Mouse (Mus musculus): ENCODE data around the gene Zbtb39. TPM values are rescaled to one million over a fixed set of nuclear protein-coding genes. Genes with fewer than 3 reads are reported as not detected.
"Not testable (repeated sequence)": the region's sequence is repeated elsewhere in the genome, so short reads cannot be mapped to it uniquely, and the experiment has no call there.

Zbtb39 gene
- polyA plus RNA-seq, 1 experiment from 2014 or later: 6.2 TPM

GRCm38 (mm10) chr10:127762926-127763325 lies 23.6 kb downstream of the Zbtb39 start:
- H3K4me3 ChIP-seq (replicated peaks); H3K27me3 ChIP-seq; H3K27ac ChIP-seq; H3K4me1 ChIP-seq; H3K36me3 ChIP-seq (replicated peaks); ATAC-seq (ENCODE audit: low FRiP score); H3K9ac ChIP-seq; H3K9me3 ChIP-seq; H3K4me2 ChIP-seq: not testable (repeated sequence)
- WGBS: 90% methylated on average over 10 of the region's 10 CpGs

GRCm38 (mm10) chr10:127763914-127764680 lies 24.8 kb downstream of the Zbtb39 start:
- no peak overlapping the region for H3K27ac ChIP-seq
- H3K4me1 ChIP-seq: no peaks in the 10 kb centered on the region
- H3K4me3 ChIP-seq (replicated peaks): no peak overlapping the region
- H3K36me3 ChIP-seq (replicated peaks): no peaks in the 10 kb centered on the region
- H3K9ac ChIP-seq: no peak overlapping the region
- 70% methylated on average over 12 of the region's 12 CpGs for WGBS
- H3K4me2 ChIP-seq: no peak overlapping the region
- ATAC-seq (ENCODE audit: low FRiP score): no peak
- no peaks in the 10 kb centered on the region for H3K27me3 ChIP-seq
- H3K9me3 ChIP-seq: no peaks in the 10 kb centered on the region

- ATAC-seq (ENCODE audit: low FRiP score): no peak
- H3K36me3 ChIP-seq (replicated peaks): no peaks in the 10 kb centered on the region
Observed at GRCm38 (mm10) chr10:127766564-127766963, 27.2 kb downstream of the Zbtb39 start.

GRCm38 (mm10) chr10:127776011-127776410 lies 36.7 kb downstream of the Zbtb39 start, which contains the start of gene Rdh9:
Gene Rdh9, plus strand, starts transcription at chr10:127776386.
- Histone ChIP-seq H3K9ac (no peak within 1 kb of the TSS), H3K27me3 (no peaks in the 10 kb centered on the region), H3K4me3 (replicated peaks) (no peak within 1 kb of the TSS), H3K9me3 (no peaks in the 10 kb centered on the region), H3K4me1 (no peaks in the 10 kb centered on the region), H3K27ac (no peak within 1 kb of the TSS), H3K4me2 (no peak within 1 kb of the TSS), H3K36me3 (replicated peaks) (no peaks in the 10 kb centered on the region)
- WGBS: 87% methylated on average over 2 of the region's 2 CpGs
- no peak for ATAC-seq (ENCODE audit: low FRiP score)

More at GRCm38 (mm10) chr10:127766564-127766963, 27.2 kb downstream of the Zbtb39 start:
- no peaks in the 10 kb centered on the region for H3K4me1 ChIP-seq
- H3K27me3 ChIP-seq: no peaks in the 10 kb centered on the region
- WGBS: 86% methylated on average over 1 of the region's 1 CpGs
- no peak overlapping the region for H3K27ac ChIP-seq
- no peaks in the 10 kb centered on the region for H3K9me3 ChIP-seq
- H3K4me3 ChIP-seq (replicated peaks): no peak overlapping the region
- H3K9ac ChIP-seq: no peak overlapping the region
- H3K4me2 ChIP-seq: no peak overlapping the region

GRCm38 (mm10) chr10:127782321-127782720 lies 43.0 kb downstream of the Zbtb39 start:
- 96% methylated on average over 17 of the region's 17 CpGs for WGBS
- not testable (repeated sequence) for H3K27ac ChIP-seq; H3K4me1 ChIP-seq; H3K9me3 ChIP-seq; ATAC-seq (ENCODE audit: low FRiP score); H3K36me3 ChIP-seq (replicated peaks); H3K27me3 ChIP-seq; H3K4me2 ChIP-seq; H3K9ac ChIP-seq; H3K4me3 ChIP-seq (replicated peaks)

DNA sequence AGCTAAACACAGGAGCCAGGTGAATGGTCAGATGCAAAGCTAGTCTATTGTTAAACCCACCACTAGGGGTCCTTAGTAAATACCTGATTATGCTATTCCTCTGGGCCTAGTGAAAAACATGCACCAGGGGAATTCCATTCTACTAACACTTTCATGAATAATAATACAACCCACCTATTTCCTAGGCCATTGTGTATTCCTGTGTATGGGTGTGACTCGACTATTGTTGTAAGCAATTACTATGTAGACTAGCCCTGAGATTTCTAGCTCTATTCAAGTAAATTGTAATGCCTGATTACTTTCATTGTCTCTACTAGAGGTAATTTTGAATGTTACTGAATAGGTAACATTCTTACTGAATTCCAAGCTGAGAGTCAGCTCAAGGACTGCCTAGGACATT lies 46.1 kb downstream of the Zbtb39 start:
- H3K9ac ChIP-seq; H3K27ac ChIP-seq; H3K36me3 ChIP-seq (replicated peaks); H3K27me3 ChIP-seq; H3K4me2 ChIP-seq; ATAC-seq (ENCODE audit: low FRiP score); H3K9me3 ChIP-seq; H3K4me1 ChIP-seq; H3K4me3 ChIP-seq (replicated peaks): not testable (repeated sequence)
- WGBS: 69% methylated on average over 1 of the region's 1 CpGs

Other genes with a start within 250 kb of the Zbtb39 start
- 1.2 and 1.8 TPM in 2 replicates for gene Stac3, start 237.9 kb upstream of the Zbtb39 start, polyA plus RNA-seq (2016; fragmentation: Nextera tagmentation; extraction: Ambion mirVana)
- gene Ndufa4l2, start 224.6 kb upstream of the Zbtb39 start, polyA plus RNA-seq (2016; fragmentation: Nextera tagmentation; extraction: Ambion mirVana): 5.9 and 9.0 TPM in 2 replicates
- gene Shmt2, start 217.1 kb upstream of the Zbtb39 start, polyA plus RNA-seq (2016; fragmentation: Nextera tagmentation; extraction: Ambion mirVana): 103 and 105 TPM in 2 replicates
- 60.0 and 62.4 TPM in 2 replicates for gene Nxph4, start 205.0 kb upstream of the Zbtb39 start, polyA plus RNA-seq (2016; fragmentation: Nextera tagmentation; extraction: Ambion mirVana)
- gene Lrp1, start 118.4 kb upstream of the Zbtb39 start, polyA plus RNA-seq (2016; fragmentation: Nextera tagmentation; extraction: Ambion mirVana): 81.4 and 81.8 TPM in 2 replicates
- gene Stat6, start 96.6 kb upstream of the Zbtb39 start, polyA plus RNA-seq (2016; fragmentation: Nextera tagmentation; extraction: Ambion mirVana): 4.5 and 5.4 TPM in 2 replicates
- 10.0 TPM in 2 replicates for gene Nemp1, start 72.6 kb upstream of the Zbtb39 start, polyA plus RNA-seq (2016; fragmentation: Nextera tagmentation; extraction: Ambion mirVana)
- 3.7 and 4.6 TPM in 2 replicates for gene Nab2, start 71.0 kb upstream of the Zbtb39 start, polyA plus RNA-seq (2016; fragmentation: Nextera tagmentation; extraction: Ambion mirVana)
- gene Myo1a, start 34.4 kb upstream of the Zbtb39 start, polyA plus RNA-seq (2016; fragmentation: Nextera tagmentation; extraction: Ambion mirVana): 0.50 and 0.59 TPM in 2 replicates
- not detected in 2 replicates for gene Tac2, start 15.1 kb upstream of the Zbtb39 start, polyA plus RNA-seq (2016; fragmentation: Nextera tagmentation; extraction: Ambion mirVana)
- 0.28 and 0.42 TPM in 2 replicates for gene Gpr182, start 12.2 kb downstream of the Zbtb39 start, polyA plus RNA-seq (2016; fragmentation: Nextera tagmentation; extraction: Ambion mirVana)
- gene Rdh1, start 20.2 kb downstream of the Zbtb39 start, polyA plus RNA-seq (2016; fragmentation: Nextera tagmentation; extraction: Ambion mirVana): not detected in 2 replicates
- not detected in 2 replicates for gene Rdh16f1, start 20.2 kb downstream of the Zbtb39 start, polyA plus RNA-seq (2016; fragmentation: Nextera tagmentation; extraction: Ambion mirVana)
- 0.06 and 0.13 TPM in 2 replicates for gene Rdh9, start 36.8 kb downstream of the Zbtb39 start, polyA plus RNA-seq (2016; fragmentation: Nextera tagmentation; extraction: Ambion mirVana)
- not detected in 2 replicates for gene Rdh16, start 61.6 kb downstream of the Zbtb39 start, polyA plus RNA-seq (2016; fragmentation: Nextera tagmentation; extraction: Ambion mirVana)
- gene Rdh19, start 110.4 kb downstream of the Zbtb39 start, polyA plus RNA-seq (2016; fragmentation: Nextera tagmentation; extraction: Ambion mirVana): not detected in 2 replicates
- gene Rdh16f2, start 126.9 kb downstream of the Zbtb39 start, polyA plus RNA-seq (2016; fragmentation: Nextera tagmentation; extraction: Ambion mirVana): not detected in 2 replicates
- gene Rdh7, start 149.3 kb downstream of the Zbtb39 start, polyA plus RNA-seq (2016; fragmentation: Nextera tagmentation; extraction: Ambion mirVana): not detected in 2 replicates
- gene Sdr9c7, start 159.0 kb downstream of the Zbtb39 start, polyA plus RNA-seq (2016; fragmentation: Nextera tagmentation; extraction: Ambion mirVana): not detected in 2 replicates